Comparison of ENCODE assay signal across 8 mouse cellular contexts in the genomic region with DNA sequence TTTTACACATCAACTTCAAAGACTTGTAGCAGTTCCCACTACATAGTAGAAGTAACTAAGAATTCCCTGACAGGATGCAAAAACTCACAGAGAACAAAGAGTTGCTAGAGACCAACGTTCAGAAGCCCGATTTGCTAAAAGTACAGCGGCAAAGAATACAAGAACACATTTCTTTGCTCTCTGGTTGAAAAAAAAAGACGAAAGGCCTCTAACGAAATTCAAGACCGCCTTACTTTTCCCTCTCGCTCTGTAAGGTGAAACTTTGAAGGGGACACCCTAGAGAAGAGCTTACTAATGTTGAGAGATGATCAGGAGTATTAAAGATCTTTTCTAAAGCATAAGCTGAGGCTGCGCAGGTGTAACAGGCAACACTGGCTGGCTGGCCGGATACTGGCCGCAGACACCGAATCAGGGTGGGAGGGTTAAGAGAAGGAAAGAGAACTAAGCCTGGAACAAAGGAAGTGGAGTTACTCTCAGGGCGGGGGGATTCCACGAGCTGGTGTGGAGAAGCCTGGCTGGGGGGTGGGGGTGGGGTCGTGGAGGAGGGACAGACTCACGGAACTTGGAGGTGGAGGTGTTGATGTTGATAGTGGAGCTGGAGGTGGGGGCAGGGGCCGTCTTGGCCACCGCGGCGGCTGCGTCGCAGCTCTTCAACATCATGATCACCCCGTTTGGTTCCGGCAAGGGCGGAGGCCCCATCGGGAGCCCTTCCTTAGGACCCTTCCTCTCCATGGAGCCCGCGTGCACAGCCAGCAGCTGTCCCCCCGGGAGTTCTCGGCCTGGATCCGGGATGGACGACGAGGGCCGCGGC. TPM values are rescaled to one million over a fixed set of nuclear protein-coding genes. Genes with fewer than 3 reads are reported as not detected.
DNase-seq lines count a peak whose midpoint lies in the region; ATAC-seq and TF ChIP-seq lines count a peak whose summit lies in the region.

No protein-coding gene starts in this region.

- 0 out of 2 replicates have a peak, but pooled peaks have one; percentile 10 for TF ChIP-seq POLR2A in lung, adult 2 months (IDR thresholded peaks at IDR 0.05; ENCODE audit: borderline replicate concordance, extremely low read depth, low read depth, low read length)

- no peaks in the 10 kb centered on the region for H3K27me3 ChIP-seq in kidney, embryonic 15.5 days
- H3K27me3 ChIP-seq in neural tube, embryonic 14.5 days (ENCODE audit: control insufficient read depth, insufficient read depth, low read length), result no peaks in the 10 kb centered on the region

- peak overlapping the region; percentile 88 for H3K9ac ChIP-seq in kidney, embryonic 15.5 days
- H3K9ac ChIP-seq in neural tube, embryonic 14.5 days (replicated peaks; ENCODE audit: low read depth, low read length), result peak overlapping the region; percentile 95

- no peak for TF ChIP-seq CTCF in lung, adult 2 months (IDR thresholded peaks at IDR 0.05; ENCODE audit: insufficient read depth, low read length)

- H3K4me2 ChIP-seq in kidney, embryonic 15.5 days, result peak overlapping the region; percentile 72
- H3K4me2 ChIP-seq in neural tube, embryonic 14.5 days (ENCODE audit: low read depth, low read length), result peak overlapping the region; percentile 71

- H3K36me3 ChIP-seq in kidney, embryonic 15.5 days, result no peaks in the 10 kb centered on the region
- no peaks in the 10 kb centered on the region for H3K36me3 ChIP-seq in neural tube, embryonic 14.5 days (ENCODE audit: control insufficient read depth, insufficient read depth, low read length)

- no peaks in the 10 kb centered on the region for H3K9me3 ChIP-seq in kidney, embryonic 15.5 days (replicated peaks)
- H3K9me3 ChIP-seq in neural tube, embryonic 14.5 days (ENCODE audit: control insufficient read depth, low read length), result no peaks in the 10 kb centered on the region

- H3K4me1 ChIP-seq in kidney, embryonic 15.5 days, result peaks cover 22% of the 10 kb centered on the region
- H3K4me1 ChIP-seq in lung, adult 2 months (ENCODE audit: control insufficient read depth, insufficient read depth, low read length), result peaks cover 13% of the 10 kb centered on the region
- peaks cover 23% of the 10 kb centered on the region for H3K4me1 ChIP-seq in neural tube, embryonic 14.5 days (ENCODE audit: control insufficient read depth, insufficient read depth, low read length)

- peak overlapping the region; percentile 93 for H3K27ac ChIP-seq in kidney, embryonic 15.5 days
- peak overlapping the region; percentile 85 for H3K27ac ChIP-seq in neural tube, embryonic 14.5 days (ENCODE audit: low read depth, low read length)

- peak overlapping the region; percentile 86 for H3K4me3 ChIP-seq in kidney, embryonic 15.5 days (replicated peaks)
- peak overlapping the region; percentile 95 for H3K4me3 ChIP-seq in lung, adult 2 months (replicated peaks; ENCODE audit: extremely low read depth, low read depth, low read length)
- H3K4me3 ChIP-seq in neural tube, embryonic 14.5 days (ENCODE audit: low read depth, low read length), result peak overlapping the region; percentile 99

- DNase-seq in CD4-positive, CD25-positive, alpha-beta regulatory T cell, adult 2 months (ENCODE audit: low read depth, low spot score), result peak; percentile 65
- DNase-seq in Muller cell, postnatal 12 days (ENCODE audit: inconsistent ontology term), result peak; percentile 35
- peak; percentile 20 for DNase-seq in embryo, embryonic 11.5 days (ENCODE audit: low read depth, low spot score)
- peak; percentile 1 to 17 for DNase-seq in heart, adult 9 months (ENCODE audit: low spot score in 2 of 2)
- DNase-seq in lung, adult 2 months, result peak; percentile 38
- peak; percentile 46 for DNase-seq in thymus, postnatal 25 days

- ATAC-seq in kidney, embryonic 15.5 days (replicated peaks; ENCODE audit: low FRiP score), result peak; percentile 30
- peak; percentile 55 for ATAC-seq in neural tube, embryonic 14.5 days (ENCODE audit: low read depth)

- WGBS in kidney, embryonic 15.5 days, result 2% methylated on average over 32 of the region's 34 CpGs
- under 1% methylated on average over 34 of the region's 34 CpGs for WGBS in lung, adult 2 months
- WGBS in neural tube, embryonic 14.5 days, result under 1% methylated on average over 29 of the region's 34 CpGs

RNA-seq across cellular contexts. Expression of a gene that starts 0.8 kb away (rescaled TPM):
- polyA plus RNA-seq in kidney, embryonic 15.5 days (2015; fragmentation: Nextera tagmentation; extraction: Ambion mirVana), result 24.7 and 24.9 TPM in 2 replicates
- 9.6 and 15.2 TPM in 2 replicates for polyA plus RNA-seq in lung, adult 2 months (2012; rRNA removed)
- polyA plus RNA-seq in neural tube, embryonic 14.5 days (2014; fragmentation: Nextera tagmentation; extraction: Ambion mirVana), result 25.3 and 28.7 TPM in 2 replicates

Comparison
In these comparisons a context has a peak if more than half of its experiments do, and no peak if none do; other contexts are left out.
1. Peak in every context shown above with its lines: DNase-seq, ATAC-seq, H3K4me3 ChIP-seq and H3K27ac ChIP-seq.
2. DNase-seq: peak in every context shown above with its lines; median percentile 65 in CD4-positive, CD25-positive, alpha-beta regulatory T cell, adult 2 months; 46 in thymus, postnatal 25 days; 38 in lung, adult 2 months; 35 in Muller cell, postnatal 12 days; 20 in embryo, embryonic 11.5 days; 9 in heart, adult 9 months.